Mouse (Mus musculus): Measurements from ENCODE around the gene Ntmt1.

DNA sequence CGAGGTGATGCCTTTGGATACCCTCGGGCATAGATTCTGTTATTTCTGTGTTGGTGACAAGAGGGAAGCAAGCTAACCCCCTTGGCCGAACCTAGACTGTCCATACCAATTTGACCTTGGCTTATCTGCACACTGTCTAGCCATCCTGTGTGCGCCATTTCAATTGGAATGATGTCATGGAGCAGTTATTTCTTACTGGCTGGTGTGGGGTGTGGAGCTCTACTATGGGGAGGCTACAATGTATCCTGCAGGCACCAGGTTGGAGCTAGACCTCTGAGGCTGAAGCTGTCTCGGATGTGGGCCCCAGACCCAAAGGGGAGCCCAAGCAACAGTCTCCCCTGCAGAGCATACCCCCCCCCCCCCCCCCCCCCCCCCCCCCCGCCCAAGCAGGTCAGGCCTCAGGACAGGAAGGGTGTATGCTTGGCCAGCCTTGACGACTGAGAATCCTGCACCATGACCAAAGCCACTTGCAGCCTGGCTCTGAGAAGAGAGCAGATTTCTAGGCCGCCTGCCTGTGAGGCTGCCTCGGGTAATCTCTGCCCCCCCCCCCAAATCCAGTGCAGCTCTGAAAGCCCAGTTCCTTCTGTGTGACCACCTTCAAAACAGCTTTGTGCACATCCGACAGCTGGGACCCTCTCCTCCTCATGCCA lies 26.9 kb downstream of the Ntmt1 start, which contains the start of gene Prrx2:
- TF ChIP-seq CTCF (IDR thresholded peaks at IDR 0.05; ENCODE audit: low read depth): no peak
- TF ChIP-seq EP300 (IDR thresholded peaks at IDR 0.05; ENCODE audit: low read depth): no peak

All from heart, postnatal 0 days (tissue).